Mouse (Mus musculus) MEL (cell line): ENCODE measurements around the gene Kcnh8. TPM values are rescaled to one million over a fixed set of nuclear protein-coding genes. Genes with fewer than 3 reads are reported as not detected.

Source experiments
- DNase-seq: peaks from one replicate; pipeline ENCODE4 v3.0.0; 2011; ENCODE audit warnings: low read depth, low spot score
- H3K27ac ChIP-seq: 2 replicates; pipeline ENCODE4 v1.5.1; 2012; ENCODE audit warnings: low read depth, mild to moderate bottlenecking, control low read depth, low read length, moderate library complexity; ENCODE audit not compliant: control insufficient read depth
- H3K27me3 ChIP-seq, 2 experiments: fragments of 150-350 bp in 1 of 2; sonication (generic) in 1 of 2; 2 replicates each; pipeline ENCODE4 v1.6.1; 2012; ENCODE audit warnings: low read length in 2 of 2, mild to moderate bottlenecking in 2 of 2, improper control_type of control experiment in 1 of 2, moderate library complexity in 1 of 2; ENCODE audit not compliant: insufficient read depth in 2 of 2, control insufficient read depth in 1 of 2
- H3K36me3 ChIP-seq, 2 experiments: 2 replicates each; pipeline ENCODE4 v1.6.1; 2012 to 2014; ENCODE audit warnings: low read length in 2 of 2, improper control_type of control experiment in 1 of 2, inconsistent platforms in 1 of 2, mild to moderate bottlenecking in 1 of 2; ENCODE audit not compliant: insufficient read depth in 2 of 2, control insufficient read depth in 1 of 2
- H3K4me1 ChIP-seq, 2 experiments: fragments of 150-350 bp in 1 of 2; sonication (generic) in 1 of 2; 2 replicates each; pipeline ENCODE4 v1.6.1; 2012; ENCODE audit warnings: low read length in 2 of 2, improper control_type of control experiment in 1 of 2, mild to moderate bottlenecking in 1 of 2; ENCODE audit not compliant: insufficient read depth in 2 of 2, control insufficient read depth in 1 of 2
- H3K4me3 ChIP-seq, 2 experiments: fragments of 150-350 bp in 1 of 2; sonication (generic) in 1 of 2; 2 replicates each; pipeline ENCODE4 v1.5.1; 2012; ENCODE audit warnings: low read depth in 2 of 2, low read length in 2 of 2, mild to moderate bottlenecking in 2 of 2, moderate library complexity in 2 of 2, control low read depth in 1 of 2, improper control_type of control experiment in 1 of 2; ENCODE audit not compliant: control insufficient read depth in 1 of 2, insufficient read depth in 1 of 2
- H3K79me2 ChIP-seq: 2 replicates; pipeline ENCODE4 v1.6.1; 2012; ENCODE audit warnings: mild to moderate bottlenecking, low read length, moderate library complexity; ENCODE audit not compliant: control insufficient read depth, poor library complexity, insufficient read depth
- H3K9ac ChIP-seq: 2 replicates; pipeline ENCODE4 v1.6.1; 2012; ENCODE audit warnings: low read depth, mild to moderate bottlenecking, control low read depth, low read length, moderate library complexity; ENCODE audit not compliant: control insufficient read depth, poor library complexity, severe bottlenecking
- H3K9me3 ChIP-seq: fragments of 150-350 bp; sonication (generic); replicated peaks from 2 replicates; pipeline ENCODE4 v1.6.1; 2012; ENCODE audit warnings: mild to moderate bottlenecking, low read length, improper control_type of control experiment, moderate library complexity; ENCODE audit not compliant: insufficient read depth
- JUND ChIP-seq: IDR thresholded peaks from 2 replicates; pipeline ENCODE4 v1.6.1; 2011; ENCODE audit warnings: low read depth, mild to moderate bottlenecking, improper control_type of control experiment, low read length
- MYB ChIP-seq: IDR thresholded peaks from 2 replicates; pipeline ENCODE4 v1.6.1; 2011; ENCODE audit warnings: mild to moderate bottlenecking, low read depth, low read length, improper control_type of control experiment
- POLR2AphosphoS5 ChIP-seq: IDR thresholded peaks from 2 replicates; pipeline ENCODE4 v1.6.1; 2012; ENCODE audit warnings: low read depth, borderline replicate concordance, mild to moderate bottlenecking, inconsistent platforms, low read length, moderate library complexity, mixed read lengths
- SMC3 ChIP-seq: IDR thresholded peaks from 2 replicates; pipeline ENCODE4 v1.6.1; 2011; ENCODE audit warnings: low read depth, low read length, improper control_type of control experiment
- USF1 ChIP-seq: IDR thresholded peaks from 2 replicates; pipeline ENCODE4 v1.6.1; 2014; ENCODE audit warnings: low read depth, mild to moderate bottlenecking, inconsistent platforms, low read length, improper control_type of control experiment, moderate library complexity
- polyA plus RNA-seq, 2 experiments: library from polyadenylated mRNA; stranded (reverse) in 1 of 2; unstranded in 1 of 2; fragments of >175 nt in 1 of 2; fragments of >200 nt in 1 of 2; gene quantifications; 2 replicates each; pipeline versions ENCODE4 v1.2.1 to v1.2.4; 2012; ENCODE audit warnings: low replicate concordance in 2 of 2, low read depth in 1 of 2; ENCODE audit not compliant: insufficient read length in 2 of 2, insufficient read depth in 1 of 2, missing spikeins in 1 of 2
- total RNA-seq: library from RNA; depleted of rRNA; stranded (reverse); fragments of 300-350 nt; gene quantifications from 2 replicates; pipeline ENCODE4 v1.2.3, GENCODE M21; 2012

The Kcnh8 gene
- total and polyA plus RNA-seq, 3 experiments, result not detected

- Histone ChIP-seq H3K27ac (no peak overlapping the region), H3K9me3 (no peaks in the 10 kb centered on the region), H3K4me3 (no peak overlapping the region)
Observed at GRCm38 (mm10) chr17:52980958-52981357, 378.4 kb downstream of the Kcnh8 start.

More at GRCm38 (mm10) chr17:52980958-52981357, 378.4 kb downstream of the Kcnh8 start:
- Histone ChIP-seq H3K27me3 (no peaks in the 10 kb centered on the region), H3K79me2 (no peaks in the 10 kb centered on the region), H3K9ac (no peak overlapping the region), H3K4me1 (no peaks in the 10 kb centered on the region), H3K36me3 (no peaks in the 10 kb centered on the region)
- TF ChIP-seq JUND (no peak), USF1 (no peak), MYB (no peak), POLR2AphosphoS5 (no peak), SMC3 (no peak)
- DNase-seq, result no peak
